Mouse (Mus musculus) hindbrain, embryonic 11.5 days (tissue): ENCODE measurements at regions not wholly inside any gene's neighbourhood (a gene's known extent, or its start where the extent isn't known, plus 50 kb on each side); places are given as distances from the start of the nearest gene placed in this dataset.

Source experiments
- ATAC-seq: fragments of 200-750 bp; cut with Nextera tagmentation; 2 replicates; pipeline ENCODE4 v1.8.0; 2017; ENCODE audit warnings: mild to moderate bottlenecking, moderate TSS enrichment, moderate library complexity; ENCODE audit not compliant: low FRiP score
- DNase-seq: peaks from one replicate; pipeline ENCODE4 v3.0.0-alpha.2; 2015; ENCODE audit warnings: low spot score
- H3K27ac ChIP-seq: fragments of 300-500 bp; sonication (generic); 2 replicates; pipeline ENCODE4 v1.5.1; 2014; ENCODE audit warnings: mild to moderate bottlenecking, low read depth, low read length
- H3K27me3 ChIP-seq: fragments of 300-500 bp; sonication (generic); 2 replicates; pipeline ENCODE4 v1.6.1; 2014; ENCODE audit warnings: mild to moderate bottlenecking, low read length, moderate library complexity, mixed read lengths; ENCODE audit not compliant: control insufficient read depth, insufficient read depth
- H3K36me3 ChIP-seq: fragments of 300-500 bp; sonication (generic); 2 replicates; pipeline ENCODE4 v1.6.1; 2014; ENCODE audit warnings: mild to moderate bottlenecking, low read length, moderate library complexity, mixed read lengths; ENCODE audit not compliant: control insufficient read depth, insufficient read depth
- H3K4me1 ChIP-seq: fragments of 300-500 bp; sonication (generic); replicated peaks from 2 replicates; pipeline ENCODE4 v1.6.1; 2014; ENCODE audit warnings: low read length, mixed read lengths; ENCODE audit not compliant: control insufficient read depth, insufficient read depth
- H3K4me2 ChIP-seq: fragments of 300-500 bp; sonication (generic); replicated peaks from 2 replicates; pipeline ENCODE4 v1.6.1; 2014; ENCODE audit warnings: mild to moderate bottlenecking, low read depth, low read length
- H3K4me3 ChIP-seq: fragments of 300-500 bp; sonication (generic); 2 replicates; pipeline ENCODE4 v1.5.1; 2014; ENCODE audit warnings: low read depth, low read length
- H3K9ac ChIP-seq: fragments of 300-500 bp; sonication (generic); 2 replicates; pipeline ENCODE4 v1.6.1; 2014; ENCODE audit warnings: low read depth, low read length
- H3K9me3 ChIP-seq: fragments of 300-500 bp; sonication (generic); 2 replicates; pipeline ENCODE4 v1.6.1; 2016; ENCODE audit warnings: low read length; ENCODE audit not compliant: control insufficient read depth
- WGBS: fragments of 180-500 bp; shearing (Covaris S2); extraction: QIAGEN DNeasy Blood & Tissue Kit; methylation state at CpG from one replicate; pipeline ENCODE4 v1.1.7; 2014; 5-methylcytosine and 5-hydroxymethylcytosine counted together

DNA sequence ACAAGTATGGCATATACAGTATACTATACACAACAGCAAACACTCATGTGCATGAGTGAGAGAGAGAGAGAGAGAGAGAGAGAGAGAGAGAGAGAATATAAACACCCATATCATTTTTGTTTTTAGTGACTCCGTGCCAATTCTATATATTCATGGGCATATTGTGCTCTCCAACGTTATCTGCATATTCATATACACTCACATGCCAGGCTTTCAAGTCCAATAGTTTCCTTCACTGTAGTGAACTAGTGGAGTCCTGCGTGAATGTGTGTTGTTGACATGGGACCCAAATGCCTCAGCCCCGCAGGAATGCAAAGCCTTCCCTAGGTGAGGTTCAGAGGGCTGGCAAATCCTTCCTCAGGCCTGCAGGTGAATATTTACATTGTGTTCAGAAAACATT is 53.4 kb upstream of the Nab1 start:
- Histone ChIP-seq H3K27me3 (no peaks in the 10 kb centered on the region), H3K9me3 (no peaks in the 10 kb centered on the region), H3K36me3 (no peaks in the 10 kb centered on the region), H3K4me3 (no peak overlapping the region), H3K4me2 (no peak overlapping the region), H3K4me1 (no peaks in the 10 kb centered on the region), H3K27ac (no peak overlapping the region), H3K9ac (no peak overlapping the region)
- ATAC-seq (no peak), DNase-seq (no peak)
- WGBS, result 64% methylated on average over 4 of the region's 4 CpGs

DNA sequence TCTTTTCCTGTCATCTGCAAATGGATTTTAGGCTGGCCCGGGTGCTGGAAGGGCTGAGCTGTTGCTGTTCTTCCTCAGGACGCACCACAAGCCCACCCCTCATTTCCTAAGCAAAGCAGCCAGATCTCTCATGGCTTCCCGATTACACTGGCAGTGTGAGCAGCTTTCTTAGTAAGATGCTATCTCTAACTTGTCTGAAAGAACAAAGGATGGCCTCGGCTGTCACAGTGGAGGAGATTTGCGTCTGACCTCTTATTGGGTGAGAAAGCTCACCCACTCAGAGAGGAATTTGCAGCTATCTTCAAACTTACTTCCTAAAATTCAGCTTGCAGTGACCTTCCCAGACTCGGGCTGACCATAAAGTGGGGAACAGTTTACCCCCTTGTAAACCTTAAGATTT is 64.7 kb upstream of the Nemp2 start:
- Histone ChIP-seq H3K4me2 (no peak overlapping the region), H3K4me3 (no peak overlapping the region), H3K4me1 (no peaks in the 10 kb centered on the region), H3K9ac (no peak overlapping the region), H3K9me3 (no peaks in the 10 kb centered on the region), H3K36me3 (no peaks in the 10 kb centered on the region), H3K27ac (no peak overlapping the region), H3K27me3 (no peaks in the 10 kb centered on the region)
- WGBS, result 56% methylated on average over 6 of the region's 6 CpGs
- ATAC-seq, result no peak
- no peak for DNase-seq

DNA sequence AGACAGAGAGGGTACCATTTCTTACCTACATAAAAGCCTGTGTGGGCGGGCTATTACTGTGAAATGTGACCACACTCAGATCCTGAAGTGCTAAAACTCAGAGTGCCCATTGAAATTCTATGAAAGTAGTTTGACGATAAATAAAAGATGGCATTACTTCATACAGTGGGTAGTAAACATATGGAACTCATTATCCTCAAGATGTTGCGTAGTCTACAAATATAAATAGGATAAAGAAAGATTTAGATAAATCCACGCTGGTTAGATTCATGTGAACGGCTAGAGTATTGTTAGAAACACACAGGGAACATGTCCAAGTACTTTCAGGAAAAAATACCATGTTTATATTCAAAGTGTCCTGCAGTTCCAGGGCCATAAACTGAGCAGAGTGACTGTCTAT is 58.8 kb upstream of the Nemp2 start:
- no peak overlapping the region for H3K4me3 ChIP-seq
- no peak overlapping the region for H3K4me2 ChIP-seq
- H3K36me3 ChIP-seq, result no peaks in the 10 kb centered on the region
- no peaks in the 10 kb centered on the region for H3K27me3 ChIP-seq
- no peaks in the 10 kb centered on the region for H3K4me1 ChIP-seq
- DNase-seq (no peak), ATAC-seq (no peak)
- H3K9me3 ChIP-seq, result no peaks in the 10 kb centered on the region
- H3K9ac ChIP-seq, result no peak overlapping the region
- 89% methylated on average over 5 of the region's 5 CpGs for WGBS
- H3K27ac ChIP-seq, result no peak overlapping the region

DNA sequence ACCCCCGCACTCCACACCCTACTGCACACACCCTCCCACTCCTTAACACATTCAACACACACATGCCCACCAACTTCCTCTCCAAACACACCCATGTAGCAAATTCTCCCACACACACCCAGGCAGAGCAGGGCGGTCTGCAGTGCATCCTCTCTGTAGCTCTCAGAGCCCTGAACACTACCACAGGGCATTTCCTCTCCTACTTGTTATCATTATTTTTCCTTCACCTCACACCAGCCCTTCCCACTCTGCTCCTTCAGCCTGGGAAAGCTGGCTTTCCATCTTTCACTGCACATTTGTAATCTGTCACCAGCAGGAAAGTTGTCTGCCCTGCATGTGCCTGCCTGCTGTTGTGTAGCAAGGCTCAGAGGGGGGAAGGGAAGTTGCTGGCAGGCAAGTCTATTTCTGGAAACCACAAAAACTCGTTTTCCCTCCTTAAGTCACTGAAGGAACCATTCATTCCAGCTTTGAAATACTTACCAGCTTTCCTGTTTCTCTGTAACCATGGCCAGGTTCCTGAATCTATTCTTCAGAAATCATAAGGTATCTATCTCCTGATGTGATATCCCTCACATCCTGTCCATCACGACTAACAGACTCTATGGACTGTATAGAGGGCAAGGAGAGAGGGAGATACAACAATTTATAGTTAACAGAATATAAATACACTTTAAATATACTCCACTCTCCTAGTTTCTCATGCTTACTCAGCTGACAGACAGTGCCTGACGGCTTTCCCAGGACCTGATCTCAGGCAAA is 52.0 kb upstream of the Nemp2 start:
- peak; percentile 9 for DNase-seq
- 0 out of 2 replicates have a peak, but pooled peaks have one; percentile 40 for ATAC-seq
- H3K4me2 ChIP-seq, result no peak overlapping the region

DNA sequence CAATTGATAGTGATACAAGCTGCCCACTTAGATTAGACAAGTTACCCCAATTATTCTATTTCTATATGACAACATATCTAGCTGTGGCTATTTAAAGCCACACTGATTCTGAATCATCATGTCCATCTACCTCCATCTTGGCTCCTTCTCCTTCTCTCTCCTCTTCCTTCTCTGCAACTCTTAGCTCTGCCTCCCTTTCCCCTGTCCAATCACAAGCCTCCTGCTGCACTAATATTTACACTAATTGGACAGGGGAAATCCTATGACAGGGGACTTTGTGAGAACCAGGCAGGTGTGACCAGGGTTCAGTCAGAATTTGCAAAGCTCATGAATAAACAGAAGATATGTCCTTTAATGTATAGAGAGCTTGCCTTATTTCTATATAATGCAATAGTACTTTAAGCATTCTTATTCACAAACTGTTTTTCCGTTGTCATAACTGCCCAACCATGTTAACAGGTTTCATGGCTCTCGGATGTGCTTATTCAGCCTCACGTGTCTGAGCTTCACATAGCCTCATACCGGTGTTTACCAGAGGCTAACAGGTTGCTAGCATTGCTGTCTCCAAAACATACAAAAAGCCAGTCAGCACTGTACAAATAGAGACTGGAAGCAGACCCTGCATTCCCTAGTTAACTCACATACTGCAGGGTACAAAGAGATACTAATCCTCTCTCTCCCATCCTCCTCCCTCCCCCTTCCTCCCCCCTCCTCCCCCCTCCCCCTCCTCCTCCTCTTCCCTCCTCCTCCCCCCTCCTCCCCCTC is 50.2 kb upstream of the Nemp2 start:
- Histone ChIP-seq H3K4me1 (no peaks in the 10 kb centered on the region), H3K4me2 (no peak overlapping the region), H3K4me3 (no peak overlapping the region), H3K27ac (no peak overlapping the region), H3K9ac (no peak overlapping the region), H3K36me3 (no peaks in the 10 kb centered on the region), H3K9me3 (no peaks in the 10 kb centered on the region), H3K27me3 (no peaks in the 10 kb centered on the region)
- ATAC-seq (no peak), DNase-seq (no peak)
- WGBS, result 90% methylated on average over 4 of the region's 4 CpGs

More for the DNA sequence above, 52.0 kb upstream of the Nemp2 start:
- Histone ChIP-seq H3K36me3 (no peaks in the 10 kb centered on the region), H3K9ac (no peak overlapping the region), H3K27ac (no peak overlapping the region), H3K4me3 (no peak overlapping the region), H3K9me3 (no peaks in the 10 kb centered on the region), H3K27me3 (no peaks in the 10 kb centered on the region), H3K4me1 (no peaks in the 10 kb centered on the region)
- 51% methylated on average over 5 of the region's 5 CpGs for WGBS
